Mouse (Mus musculus): ENCODE results near the gene Sprr2a2. TPM values are rescaled to one million over a fixed set of nuclear protein-coding genes. Genes with fewer than 3 reads are reported as not detected.
"Not testable (repeated sequence)": the region's sequence is repeated elsewhere in the genome, so short reads cannot be mapped to it uniquely, and the experiment has no call there.

The Sprr2a2 gene
- polyA plus RNA-seq, 1 experiment from 2014 or later: 0.19 TPM

DNA sequence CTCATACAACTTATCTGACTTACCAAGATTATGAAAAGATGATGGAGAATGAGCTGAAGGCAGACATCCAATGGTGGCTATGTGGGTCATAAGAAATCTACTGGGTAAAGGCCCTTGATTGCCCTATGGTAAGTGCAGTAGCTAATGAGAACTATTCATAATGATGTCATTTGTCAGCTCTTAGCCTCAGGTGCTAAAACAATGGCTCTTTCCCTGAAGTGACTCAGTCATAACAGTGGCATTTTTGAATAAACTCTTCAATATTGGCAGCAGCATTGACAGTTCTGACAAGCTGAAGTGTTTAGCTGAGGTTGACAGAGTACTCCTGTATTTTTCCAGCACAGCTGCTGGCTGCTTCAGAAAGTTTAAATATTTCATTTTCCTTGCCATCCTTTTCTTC lies 32.8 kb downstream of the Sprr2a2 start:
- in situ Hi-C loops (cut with MboI; ENCODE audit: low pct_unique_long_range_greater_than_20kb); POLR2A ChIA-PET; CTCF ChIA-PET; ATAC-seq; DNase-seq (ENCODE audit: low read depth, low spot score); H3K27me3 ChIP-seq: not testable (repeated sequence)

DNA sequence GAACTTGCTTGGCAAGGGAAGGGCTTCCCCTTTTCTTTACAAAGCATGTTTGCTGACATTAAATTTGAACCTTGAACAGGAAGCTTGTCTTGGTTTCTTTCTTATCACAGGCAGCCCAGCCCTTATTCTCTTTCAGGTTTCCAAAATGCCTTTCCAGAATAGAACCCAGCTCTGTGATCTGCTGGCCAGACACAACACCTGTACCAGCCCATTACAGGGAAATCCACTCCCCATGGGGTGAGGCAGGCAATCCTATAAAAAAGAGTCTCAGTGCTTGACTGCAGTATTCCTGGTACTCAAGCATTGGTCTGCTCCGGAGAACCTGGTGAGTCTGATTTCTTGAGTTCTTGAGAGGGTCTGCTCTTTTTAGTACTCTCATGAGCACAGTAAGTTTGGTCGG lies 34.7 kb downstream of the Sprr2a2 start:
- H3K27me3 ChIP-seq; CTCF ChIA-PET; POLR2A ChIA-PET; DNase-seq (ENCODE audit: low read depth, low spot score); ATAC-seq; in situ Hi-C loops (cut with MboI; ENCODE audit: low pct_unique_long_range_greater_than_20kb): not testable (repeated sequence)

DNA sequence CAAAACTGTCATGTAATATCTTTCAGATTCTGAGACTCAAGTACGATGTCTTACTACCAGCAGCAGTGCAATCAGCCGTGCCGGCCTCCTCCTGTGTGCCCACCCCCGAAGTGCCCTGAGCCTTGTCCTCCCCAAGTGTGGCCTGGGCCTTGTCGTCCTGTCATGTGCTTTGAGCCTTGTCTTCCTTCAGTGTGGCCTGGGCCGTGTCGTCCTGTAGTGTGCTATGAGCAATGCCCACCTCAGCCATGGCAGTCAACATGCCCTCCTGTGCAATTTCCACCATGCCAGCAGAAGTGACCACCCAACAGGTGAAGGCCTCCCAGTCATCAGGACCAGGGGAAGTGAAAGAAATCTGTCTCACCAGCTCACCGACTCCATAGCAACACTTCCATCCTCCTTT lies 38.1 kb downstream of the Sprr2a2 start:
- DNase-seq (ENCODE audit: low read depth, low spot score); in situ Hi-C loops (cut with MboI; ENCODE audit: low pct_unique_long_range_greater_than_20kb); H3K27me3 ChIP-seq; POLR2A ChIA-PET; CTCF ChIA-PET: not testable (repeated sequence)
- ATAC-seq: peak; percentile 7

DNA sequence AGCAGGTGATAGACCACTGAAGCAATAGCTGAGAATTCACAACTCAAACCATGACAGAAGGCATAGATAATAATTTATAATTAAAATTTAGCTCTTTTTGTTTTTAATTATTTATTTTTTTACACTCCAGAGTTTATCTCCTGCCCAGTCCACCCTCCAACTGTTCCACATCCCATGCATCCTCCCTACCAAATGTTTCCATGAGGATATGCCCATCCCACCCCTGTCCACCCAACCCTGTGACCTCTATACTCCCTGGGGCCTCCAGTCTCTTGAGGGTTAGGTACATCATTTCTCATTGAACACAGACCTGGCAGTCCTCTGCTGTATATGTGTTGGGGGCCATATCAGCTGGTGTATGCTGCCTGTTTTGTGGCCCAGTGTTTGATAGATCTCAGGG lies 42.8 kb downstream of the Sprr2a2 start:
- POLR2A ChIA-PET; in situ Hi-C loops (cut with MboI; ENCODE audit: low pct_unique_long_range_greater_than_20kb); DNase-seq (ENCODE audit: low read depth, low spot score); ATAC-seq; H3K27me3 ChIP-seq; CTCF ChIA-PET: not testable (repeated sequence)

DNA sequence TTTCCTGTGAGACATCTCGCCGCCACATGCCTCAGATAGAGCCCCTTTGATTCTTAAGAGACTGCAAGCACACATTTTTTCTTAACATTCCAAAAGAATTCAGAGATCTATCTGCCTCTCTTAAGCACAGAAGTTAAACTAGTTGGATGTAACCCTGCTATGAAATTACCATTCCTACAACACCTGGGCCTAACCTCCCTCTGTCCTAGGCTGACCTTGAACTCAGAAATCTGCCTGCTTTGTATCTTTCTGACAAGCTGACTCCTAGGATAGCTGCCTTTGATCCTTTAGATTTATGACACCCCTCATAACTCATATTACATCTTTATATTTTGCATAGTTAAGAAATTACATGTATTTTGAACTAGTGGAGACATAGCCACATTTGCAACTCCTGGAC lies 47.7 kb downstream of the Sprr2a2 start:
- H3K27me3 ChIP-seq; CTCF ChIA-PET; DNase-seq (ENCODE audit: low read depth, low spot score); ATAC-seq; POLR2A ChIA-PET; in situ Hi-C loops (cut with MboI; ENCODE audit: low pct_unique_long_range_greater_than_20kb): not testable (repeated sequence)

DNA sequence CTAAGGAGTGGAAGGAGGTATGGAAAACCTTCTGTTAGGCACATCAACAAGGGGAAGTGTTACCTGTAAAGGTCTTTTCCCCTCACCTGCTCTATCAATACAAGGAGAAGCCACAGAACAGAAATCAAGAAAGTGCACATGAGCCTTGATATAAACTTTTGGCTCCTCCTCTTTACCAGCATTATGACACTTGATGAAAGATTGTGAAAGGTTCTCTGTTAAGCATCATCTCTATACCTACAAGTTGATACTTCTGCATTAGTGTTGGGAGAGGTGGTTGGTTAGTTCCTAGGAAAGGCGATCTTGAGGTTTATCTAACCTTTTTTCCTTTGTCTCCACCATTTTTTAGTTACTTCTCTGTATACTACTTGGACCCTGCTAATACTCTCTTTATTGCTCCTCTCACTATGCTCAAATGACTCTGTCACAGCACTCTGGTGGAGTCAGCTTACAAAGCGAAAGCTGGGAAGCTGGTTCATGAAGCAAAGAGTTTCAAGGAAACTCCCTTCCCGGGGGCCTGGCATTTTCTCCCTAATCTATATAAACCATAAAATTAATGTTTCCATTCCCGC lies 55.8 kb downstream of the Sprr2a2 start:
- in situ Hi-C loops (cut with MboI; ENCODE audit: low pct_unique_long_range_greater_than_20kb); ATAC-seq; POLR2A ChIA-PET; H3K27me3 ChIP-seq; CTCF ChIA-PET; DNase-seq (ENCODE audit: low read depth, low spot score): not testable (repeated sequence)

DNA sequence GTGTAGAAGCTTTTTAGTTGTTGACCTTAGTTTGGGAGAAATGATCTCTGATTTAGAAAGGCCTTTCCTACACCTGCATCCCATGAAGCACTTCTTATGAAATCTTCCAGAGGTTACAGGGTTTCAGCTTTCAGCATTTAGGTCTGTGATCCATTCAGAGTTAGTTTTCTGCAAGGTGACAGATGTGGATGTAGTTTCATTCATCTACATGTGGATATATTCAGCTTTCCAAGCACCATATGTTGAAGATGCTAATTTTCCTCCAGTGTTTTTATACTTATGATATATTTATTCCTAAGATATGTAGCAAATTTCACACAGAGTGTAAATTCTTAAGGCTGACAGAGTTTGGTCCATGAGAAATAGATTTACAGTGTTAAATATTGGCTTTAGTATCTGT lies 57.8 kb downstream of the Sprr2a2 start:
- ATAC-seq; H3K27me3 ChIP-seq; CTCF ChIA-PET; DNase-seq (ENCODE audit: low read depth, low spot score); POLR2A ChIA-PET; in situ Hi-C loops (cut with MboI; ENCODE audit: low pct_unique_long_range_greater_than_20kb): not testable (repeated sequence)

DNA sequence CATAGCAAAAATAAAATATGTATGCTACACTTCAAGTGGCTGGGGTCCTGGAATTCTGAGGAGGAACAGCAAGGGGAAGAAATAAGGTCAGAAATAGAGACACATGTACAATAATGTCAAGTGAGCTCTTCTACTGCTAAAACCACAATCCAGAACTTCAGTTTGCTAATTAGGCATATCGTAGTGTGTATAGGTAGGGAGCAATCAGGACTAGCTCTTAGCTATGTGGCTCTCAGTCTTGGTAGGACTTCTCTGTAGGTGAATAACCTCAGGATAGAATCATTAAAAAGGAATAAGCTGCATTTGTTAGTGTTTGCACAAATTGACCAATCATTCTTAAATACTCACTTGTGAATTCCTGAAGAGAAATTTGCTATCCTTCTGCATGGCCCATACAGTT lies 58.3 kb downstream of the Sprr2a2 start:
- ATAC-seq: peak; percentile 28
- POLR2A ChIA-PET; CTCF ChIA-PET; in situ Hi-C loops (cut with MboI; ENCODE audit: low pct_unique_long_range_greater_than_20kb); H3K27me3 ChIP-seq; DNase-seq (ENCODE audit: low read depth, low spot score): not testable (repeated sequence)

DNA sequence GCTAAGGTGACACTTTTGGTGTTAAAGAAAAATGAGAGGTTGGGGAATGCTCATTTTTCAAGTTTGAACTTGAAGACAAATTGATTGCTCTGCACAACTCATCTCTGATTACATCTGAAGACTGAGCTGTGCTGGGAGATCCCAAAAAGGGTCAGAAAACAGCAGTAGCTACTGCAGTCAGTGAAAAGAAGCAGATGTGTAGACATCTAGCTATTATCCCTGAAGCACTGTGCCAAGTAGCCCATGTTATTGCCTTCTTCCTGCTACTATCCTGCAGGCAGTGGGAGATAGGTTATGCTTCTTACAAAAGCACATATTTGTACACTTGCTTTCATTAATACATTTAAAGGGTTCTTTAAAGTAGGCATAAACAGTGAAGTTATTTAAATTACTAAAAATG lies 63.9 kb downstream of the Sprr2a2 start:
- ATAC-seq: peak; percentile 20
- POLR2A ChIA-PET; H3K27me3 ChIP-seq; in situ Hi-C loops (cut with MboI; ENCODE audit: low pct_unique_long_range_greater_than_20kb); DNase-seq (ENCODE audit: low read depth, low spot score); CTCF ChIA-PET: not testable (repeated sequence)

DNA sequence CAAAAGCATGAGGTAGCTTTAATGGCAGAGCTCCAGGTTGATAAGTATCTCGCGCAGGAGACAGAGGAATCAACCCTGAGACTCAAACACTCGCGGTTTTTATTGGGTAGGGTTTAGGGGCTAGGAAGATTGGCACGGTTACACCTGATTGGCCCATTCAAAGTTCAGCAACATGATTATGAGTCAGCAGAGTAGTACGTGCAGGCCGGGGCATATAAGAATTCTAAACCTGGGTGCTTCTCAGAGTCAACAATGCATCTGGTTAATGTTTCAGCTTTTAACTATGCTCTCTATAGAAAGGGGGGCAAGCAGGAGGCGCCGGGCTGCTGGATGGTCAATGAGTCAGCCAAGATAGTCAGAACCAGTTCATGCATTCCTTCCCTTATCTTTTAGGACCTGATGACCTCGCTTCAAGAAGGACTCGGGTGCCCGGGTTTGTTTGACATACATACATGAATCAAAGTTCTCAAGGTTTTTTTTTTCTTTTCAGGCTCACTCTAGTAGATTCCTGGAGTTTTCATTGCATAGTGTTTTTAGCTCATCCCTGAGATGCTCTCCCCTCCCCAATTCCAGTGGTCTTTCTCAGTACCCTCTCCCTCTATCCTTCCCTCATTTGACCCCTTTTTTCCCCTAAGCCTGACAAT lies 65.4 kb downstream of the Sprr2a2 start:
- POLR2A ChIA-PET; in situ Hi-C loops (cut with MboI; ENCODE audit: low pct_unique_long_range_greater_than_20kb); DNase-seq (ENCODE audit: low read depth, low spot score); H3K27me3 ChIP-seq; CTCF ChIA-PET: not testable (repeated sequence)
- peak; percentile 45 for ATAC-seq

DNA sequence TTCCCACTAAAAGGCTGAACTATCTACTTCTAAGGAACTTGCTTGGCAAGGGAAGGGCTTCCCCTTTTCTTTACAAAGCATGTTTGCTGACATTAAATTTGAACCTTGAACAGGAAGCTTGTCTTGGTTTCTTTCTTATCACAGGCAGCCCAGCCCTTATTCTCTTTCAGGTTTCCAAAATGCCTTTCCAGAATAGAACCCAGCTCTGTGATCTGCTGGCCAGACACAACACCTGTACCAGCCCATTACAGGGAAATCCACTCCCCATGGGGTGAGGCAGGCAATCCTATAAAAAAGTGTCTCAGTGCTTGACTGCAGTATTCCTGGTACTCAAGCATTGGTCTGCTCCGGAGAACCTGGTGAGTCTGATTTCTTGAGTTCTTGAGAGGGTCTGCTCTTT lies 69.4 kb downstream of the Sprr2a2 start, which contains the start of gene Sprr2a3:
Sprr2a3 (plus strand) TSS at position 317 of the 400 bp plus-strand sequence.
- in situ Hi-C loops (cut with MboI; ENCODE audit: low pct_unique_long_range_greater_than_20kb); ATAC-seq; DNase-seq (ENCODE audit: low read depth, low spot score); CTCF ChIA-PET; POLR2A ChIA-PET; H3K27me3 ChIP-seq: not testable (repeated sequence)

DNA sequence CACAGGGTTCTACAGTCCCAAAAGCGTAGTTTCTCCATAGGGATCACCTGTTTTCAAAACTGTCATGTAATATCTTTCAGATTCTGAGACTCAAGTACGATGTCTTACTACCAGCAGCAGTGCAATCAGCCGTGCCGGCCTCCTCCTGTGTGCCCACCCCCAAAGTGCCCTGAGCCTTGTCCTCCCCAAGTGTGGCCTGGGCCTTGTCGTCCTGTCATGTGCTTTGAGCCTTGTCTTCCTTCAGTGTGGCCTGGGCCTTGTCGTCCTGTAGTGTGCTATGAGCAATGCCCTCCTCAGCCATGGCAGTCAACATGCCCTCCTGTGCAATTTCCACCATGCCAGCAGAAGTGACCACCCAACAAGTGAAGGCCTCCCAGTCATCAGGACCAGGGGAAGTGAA lies 72.8 kb downstream of the Sprr2a2 start:
- ATAC-seq; POLR2A ChIA-PET; DNase-seq (ENCODE audit: low read depth, low spot score); H3K27me3 ChIP-seq; CTCF ChIA-PET; in situ Hi-C loops (cut with MboI; ENCODE audit: low pct_unique_long_range_greater_than_20kb): not testable (repeated sequence)

Other genes with a start within 250 kb of the Sprr2a2 start
- gene Pglyrp3, start 201.3 kb upstream of the Sprr2a2 start, polyA plus RNA-seq (2021): not detected
- gene Lor, start 132.8 kb upstream of the Sprr2a2 start, polyA plus RNA-seq (2021): not detected
- gene Prr9, start 92.0 kb upstream of the Sprr2a2 start, polyA plus RNA-seq (2021): not detected
- gene Lelp1, start 73.2 kb upstream of the Sprr2a2 start, polyA plus RNA-seq (2021): not detected
- not detected for gene Sprr2a1, start 121 bp upstream of the Sprr2a2 start, polyA plus RNA-seq (2021)
- not detected for gene Sprr2a3, start 69.5 kb downstream of the Sprr2a2 start, polyA plus RNA-seq (2021)
- gene Sprr2b, start 100.7 kb downstream of the Sprr2a2 start, polyA plus RNA-seq (2021): not detected
- gene Sprr2d, start 123.2 kb downstream of the Sprr2a2 start, polyA plus RNA-seq (2021): not detected
- gene Sprr2e, start 136.2 kb downstream of the Sprr2a2 start, polyA plus RNA-seq (2021): not detected
- gene Sprr2f, start 149.3 kb downstream of the Sprr2a2 start, polyA plus RNA-seq (2021): not detected
- not detected for gene Sprr2h, start 169.8 kb downstream of the Sprr2a2 start, polyA plus RNA-seq (2021)
- gene Sprr2i, start 192.1 kb downstream of the Sprr2a2 start, polyA plus RNA-seq (2021): not detected
- gene Sprr2j-ps, start 202.2 kb downstream of the Sprr2a2 start, polyA plus RNA-seq (2021): not detected
- 11.3 TPM for gene Gm9774, start 213.5 kb downstream of the Sprr2a2 start, polyA plus RNA-seq (2021)
- gene Sprr2k, start 216.7 kb downstream of the Sprr2a2 start, polyA plus RNA-seq (2021): not detected
- gene Sprr1b, start 222.9 kb downstream of the Sprr2a2 start, polyA plus RNA-seq (2021): 0.19 TPM
- gene Sprr3, start 242.8 kb downstream of the Sprr2a2 start, polyA plus RNA-seq (2021): not detected